Mouse (Mus musculus) MEL (cell line): Measurements from ENCODE around the gene Frs2. TPM values are rescaled to one million over a fixed set of nuclear protein-coding genes. Genes with fewer than 3 reads are reported as not detected.

Experiments
- DNase-seq: peaks from one replicate; pipeline ENCODE4 v3.0.0; 2011; ENCODE audit warnings: low read depth, low spot score
- H3K27ac ChIP-seq: 2 replicates; pipeline ENCODE4 v1.5.1; 2012; ENCODE audit warnings: low read depth, mild to moderate bottlenecking, control low read depth, low read length, moderate library complexity; ENCODE audit not compliant: control insufficient read depth
- H3K27me3 ChIP-seq, 2 experiments: fragments of 150-350 bp in 1 of 2; sonication (generic) in 1 of 2; 2 replicates each; pipeline ENCODE4 v1.6.1; 2012; ENCODE audit warnings: low read length in 2 of 2, mild to moderate bottlenecking in 2 of 2, improper control_type of control experiment in 1 of 2, moderate library complexity in 1 of 2; ENCODE audit not compliant: insufficient read depth in 2 of 2, control insufficient read depth in 1 of 2
- H3K36me3 ChIP-seq, 2 experiments: 2 replicates each; pipeline ENCODE4 v1.6.1; 2012 to 2014; ENCODE audit warnings: low read length in 2 of 2, improper control_type of control experiment in 1 of 2, inconsistent platforms in 1 of 2, mild to moderate bottlenecking in 1 of 2; ENCODE audit not compliant: insufficient read depth in 2 of 2, control insufficient read depth in 1 of 2
- H3K4me1 ChIP-seq, 2 experiments: fragments of 150-350 bp in 1 of 2; sonication (generic) in 1 of 2; 2 replicates each; pipeline ENCODE4 v1.6.1; 2012; ENCODE audit warnings: low read length in 2 of 2, improper control_type of control experiment in 1 of 2, mild to moderate bottlenecking in 1 of 2; ENCODE audit not compliant: insufficient read depth in 2 of 2, control insufficient read depth in 1 of 2
- H3K4me3 ChIP-seq, 2 experiments: fragments of 150-350 bp in 1 of 2; sonication (generic) in 1 of 2; 2 replicates each; pipeline ENCODE4 v1.5.1; 2012; ENCODE audit warnings: low read depth in 2 of 2, low read length in 2 of 2, mild to moderate bottlenecking in 2 of 2, moderate library complexity in 2 of 2, control low read depth in 1 of 2, improper control_type of control experiment in 1 of 2; ENCODE audit not compliant: control insufficient read depth in 1 of 2, insufficient read depth in 1 of 2
- H3K79me2 ChIP-seq: 2 replicates; pipeline ENCODE4 v1.6.1; 2012; ENCODE audit warnings: mild to moderate bottlenecking, low read length, moderate library complexity; ENCODE audit not compliant: control insufficient read depth, poor library complexity, insufficient read depth
- H3K9ac ChIP-seq: 2 replicates; pipeline ENCODE4 v1.6.1; 2012; ENCODE audit warnings: low read depth, mild to moderate bottlenecking, control low read depth, low read length, moderate library complexity; ENCODE audit not compliant: control insufficient read depth, poor library complexity, severe bottlenecking
- H3K9me3 ChIP-seq: fragments of 150-350 bp; sonication (generic); replicated peaks from 2 replicates; pipeline ENCODE4 v1.6.1; 2012; ENCODE audit warnings: mild to moderate bottlenecking, low read length, improper control_type of control experiment, moderate library complexity; ENCODE audit not compliant: insufficient read depth
- CHD1 ChIP-seq: IDR thresholded peaks from 2 replicates; pipeline ENCODE4 v1.6.1; 2012; ENCODE audit warnings: low read depth, mild to moderate bottlenecking, inconsistent platforms, low read length, improper control_type of control experiment
- ELF1 ChIP-seq: IDR thresholded peaks from 2 replicates; pipeline ENCODE4 v1.6.1; 2014; ENCODE audit warnings: low read depth, mild to moderate bottlenecking, inconsistent platforms, low read length, improper control_type of control experiment, moderate library complexity
- GATA1 ChIP-seq: IDR thresholded peaks from 2 replicates; pipeline ENCODE4 v1.6.1; 2011; ENCODE audit warnings: low read depth, low read length, improper control_type of control experiment
- JUND ChIP-seq: IDR thresholded peaks from 2 replicates; pipeline ENCODE4 v1.6.1; 2011; ENCODE audit warnings: low read depth, mild to moderate bottlenecking, improper control_type of control experiment, low read length
- MAZ ChIP-seq: IDR thresholded peaks from 2 replicates; pipeline ENCODE4 v1.6.1; 2012; ENCODE audit warnings: low read depth, mild to moderate bottlenecking, inconsistent platforms, low read length, improper control_type of control experiment
- MEF2A ChIP-seq: IDR thresholded peaks from 2 replicates; pipeline ENCODE4 v1.6.1; 2014; ENCODE audit warnings: low read depth, mild to moderate bottlenecking, inconsistent platforms, low read length, improper control_type of control experiment; ENCODE audit not compliant: poor library complexity, insufficient replicate concordance, severe bottlenecking; ENCODE audit errors: extremely low read depth
- MXI1 ChIP-seq: IDR thresholded peaks from 2 replicates; pipeline ENCODE4 v1.6.1; 2011; ENCODE audit warnings: mild to moderate bottlenecking, low read depth, low read length, improper control_type of control experiment
- MYB ChIP-seq: IDR thresholded peaks from 2 replicates; pipeline ENCODE4 v1.6.1; 2011; ENCODE audit warnings: mild to moderate bottlenecking, low read depth, low read length, improper control_type of control experiment
- MYC ChIP-seq: IDR thresholded peaks from 2 replicates; pipeline ENCODE4 v1.6.1; 2011; ENCODE audit warnings: low read depth, mild to moderate bottlenecking, low read length, improper control_type of control experiment, moderate library complexity
- NELFE ChIP-seq: IDR thresholded peaks from 2 replicates; pipeline ENCODE4 v1.6.1; 2011; ENCODE audit warnings: low read depth, low read length, improper control_type of control experiment
- POLR2AphosphoS5 ChIP-seq: IDR thresholded peaks from 2 replicates; pipeline ENCODE4 v1.6.1; 2012; ENCODE audit warnings: low read depth, borderline replicate concordance, mild to moderate bottlenecking, inconsistent platforms, low read length, moderate library complexity, mixed read lengths
- RCOR1 ChIP-seq: IDR thresholded peaks from 2 replicates; pipeline ENCODE4 v1.6.1; 2012; ENCODE audit warnings: low read depth, mild to moderate bottlenecking, inconsistent platforms, low read length, improper control_type of control experiment
- SIN3A ChIP-seq: IDR thresholded peaks from 2 replicates; pipeline ENCODE4 v1.6.1; 2012; ENCODE audit warnings: low read length, improper control_type of control experiment, inconsistent platforms
- TAL1 ChIP-seq: IDR thresholded peaks from 2 replicates; pipeline ENCODE4 v1.6.1; 2012; ENCODE audit warnings: mild to moderate bottlenecking, inconsistent platforms, low read length, moderate library complexity, mixed read lengths
- TCF12 ChIP-seq: IDR thresholded peaks from 2 replicates; pipeline ENCODE4 v1.6.1; 2014; ENCODE audit warnings: low read depth, mild to moderate bottlenecking, inconsistent platforms, low read length, improper control_type of control experiment, moderate library complexity
- USF1 ChIP-seq: IDR thresholded peaks from 2 replicates; pipeline ENCODE4 v1.6.1; 2014; ENCODE audit warnings: low read depth, mild to moderate bottlenecking, inconsistent platforms, low read length, improper control_type of control experiment, moderate library complexity
- ZMIZ1 ChIP-seq: IDR thresholded peaks from 2 replicates; pipeline ENCODE4 v1.6.1; 2012; ENCODE audit warnings: low read depth, mild to moderate bottlenecking, inconsistent platforms, low read length, improper control_type of control experiment, moderate library complexity
- polyA plus RNA-seq, 2 experiments: library from polyadenylated mRNA; stranded (reverse) in 1 of 2; unstranded in 1 of 2; fragments of >175 nt in 1 of 2; fragments of >200 nt in 1 of 2; gene quantifications; 2 replicates each; pipeline versions ENCODE4 v1.2.1 to v1.2.4; 2012; ENCODE audit warnings: low replicate concordance in 2 of 2, low read depth in 1 of 2; ENCODE audit not compliant: insufficient read length in 2 of 2, insufficient read depth in 1 of 2, missing spikeins in 1 of 2
- total RNA-seq: library from RNA; depleted of rRNA; stranded (reverse); fragments of 300-350 nt; gene quantifications from 2 replicates; pipeline ENCODE4 v1.2.3, GENCODE M21; 2012

Gene Frs2
- total and polyA plus RNA-seq, 3 experiments = 6.7 to 129 (median 11.8) TPM

GRCm38 (mm10) chr10:117073176-117073575 is 75.2 kb downstream of the Frs2 start:
- TF ChIP-seq TAL1 = no peak
- no peak for TF ChIP-seq MYC
- no peak for TF ChIP-seq USF1
- TF ChIP-seq MAZ = no peak
- no peak for TF ChIP-seq CHD1
- no peak for TF ChIP-seq MYB
- no peak for TF ChIP-seq ELF1
- TF ChIP-seq SIN3A = no peak
- TF ChIP-seq, all 39 proteins: peak for 0
- peaks cover 4 to 6% of the 10 kb centered on the region in 2 experiments; a peak in 3 of 4 replicates for H3K36me3 ChIP-seq

DNA sequence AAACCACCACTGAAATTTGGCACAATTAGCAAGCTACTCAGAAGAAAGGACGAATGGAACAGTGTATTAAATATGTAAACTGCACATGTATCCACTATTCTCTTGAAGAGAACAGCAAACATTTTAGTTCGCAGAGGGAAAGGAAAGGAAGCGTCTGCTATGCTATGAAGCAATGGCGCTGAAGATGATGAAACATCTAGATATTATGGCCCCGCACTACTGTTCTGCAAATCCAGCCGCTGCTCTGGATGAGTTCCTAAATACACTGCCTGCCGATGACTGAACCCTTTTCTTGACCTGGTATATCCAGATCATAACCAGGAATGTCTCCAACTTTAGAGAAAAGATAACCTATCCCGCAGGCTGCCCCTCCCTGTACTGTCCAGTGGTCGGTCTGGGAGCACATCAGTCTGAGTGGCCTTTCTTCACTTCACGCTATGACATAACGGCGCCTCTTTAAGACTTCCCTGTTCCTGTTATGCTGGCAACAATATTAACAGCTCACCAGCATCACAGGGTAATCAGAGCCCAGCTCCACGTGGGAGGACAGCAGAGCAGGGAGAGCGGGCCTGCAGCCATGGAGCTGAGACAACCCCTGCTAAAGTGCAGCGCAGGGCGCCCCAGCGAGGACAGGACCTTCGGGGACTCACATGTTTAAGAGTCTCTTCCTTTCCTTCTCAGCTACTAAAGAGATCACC is 76.0 kb downstream of the Frs2 start:
- TF ChIP-seq POLR2AphosphoS5 (no peak), MEF2A (no peak), MAZ (no peak), TCF12 (no peak), RCOR1 (no peak), MXI1 (no peak), NELFE (no peak), GATA1 (no peak), JUND (no peak), ZMIZ1 (no peak), USF1 (no peak)
- TF ChIP-seq, all 39 proteins: peak for 0
- H3K27me3 ChIP-seq = no peaks in the 10 kb centered on the region
- H3K9me3 ChIP-seq = no peaks in the 10 kb centered on the region
- H3K4me3 ChIP-seq = no peak overlapping the region
- no peak overlapping the region for H3K27ac ChIP-seq
- peaks cover 0 to 6% of the 10 kb centered on the region in 2 experiments; a peak in 2 of 4 replicates for H3K4me1 ChIP-seq
- no peak for DNase-seq
- no peaks in the 10 kb centered on the region for H3K79me2 ChIP-seq
- H3K36me3 ChIP-seq = peaks cover 4 to 6% of the 10 kb centered on the region in 2 experiments; a peak in 3 of 4 replicates
- no peak overlapping the region for H3K9ac ChIP-seq

More at GRCm38 (mm10) chr10:117073176-117073575, 75.2 kb downstream of the Frs2 start:
- no peaks in the 10 kb centered on the region for H3K27me3 ChIP-seq
- no peak overlapping the region for H3K27ac ChIP-seq
- H3K9ac ChIP-seq = no peak overlapping the region
- H3K4me1 ChIP-seq = peaks cover 0 to 6% of the 10 kb centered on the region in 2 experiments; a peak in 2 of 4 replicates
- no peak overlapping the region for H3K4me3 ChIP-seq
- H3K9me3 ChIP-seq = no peaks in the 10 kb centered on the region
- DNase-seq = peak; percentile 65
- no peaks in the 10 kb centered on the region for H3K79me2 ChIP-seq
